Mouse (Mus musculus) C2C12 (cell line): ENCODE results near the gene Cited4.

ENCODE experiments used
- CTCF ChIP-seq: IDR thresholded peaks from one replicate; pipeline ENCODE4 v1.5.1; 2011; ENCODE audit not compliant: control insufficient read depth, insufficient read depth, insufficient read length
- MYOG ChIP-seq: IDR thresholded peaks from one replicate; pipeline ENCODE4 v1.6.1; 2011; ENCODE audit not compliant: control insufficient read depth, insufficient read length; ENCODE audit errors: extremely low read depth

- TF ChIP-seq CTCF (no peak), MYOG (no peak)
These were observed 22.5 kb upstream of the Cited4 start for GRCm38 (mm10) chr4:120643899-120644298.
